Mouse (Mus musculus) lung, postnatal 36 days (tissue): Measurements from ENCODE around the gene Zfp524.
"Not testable (repeated sequence)": the region's sequence is repeated elsewhere in the genome, so short reads cannot be mapped to it uniquely, and the experiment has no call there.

Experiments used
- DNase-seq: peaks from one replicate; pipeline ENCODE4 v3.0.0; 2022; ENCODE audit warnings: mixed read lengths

The Zfp524 gene

GRCm38 (mm10) chr7:5016057-5016456 lies 1.8 kb downstream of the Zfp524 start:
- DNase-seq: no peak

- DNase-seq: no peak
Measured at GRCm38 (mm10) chr7:5016920-5017319, 2.7 kb downstream of the Zfp524 start.

- no peak for DNase-seq
Measured at GRCm38 (mm10) chr7:5017352-5017751, 3.1 kb downstream of the Zfp524 start.

- DNase-seq: no peak
Measured at GRCm38 (mm10) chr7:5017931-5018330, 3.7 kb downstream of the Zfp524 start.

- DNase-seq: not testable (repeated sequence)
Measured at GRCm38 (mm10) chr7:5019576-5019975, 5.4 kb downstream of the Zfp524 start.

- peak; percentile 99 for DNase-seq
Measured at GRCm38 (mm10) chr7:5020000-5020681, 5.9 kb downstream of the Zfp524 start, which contains the start of the genes Zfp865 and Ccdc106. Gene Zfp865 (plus strand): TSS chr7:5020376. Gene Ccdc106 (plus strand): TSS chr7:5020553.

GRCm38 (mm10) chr7:5020685-5021084 lies 6.5 kb downstream of the Zfp524 start:
- DNase-seq: no peak

GRCm38 (mm10) chr7:5021197-5021596 lies 7.0 kb downstream of the Zfp524 start:
- no peak for DNase-seq

- no peak for DNase-seq
Measured at GRCm38 (mm10) chr7:5029543-5029942, 15.3 kb downstream of the Zfp524 start.

GRCm38 (mm10) chr7:5029946-5030345 lies 15.7 kb downstream of the Zfp524 start:
- no peak for DNase-seq

GRCm38 (mm10) chr7:5030554-5031275 lies 16.5 kb downstream of the Zfp524 start:
- no peak for DNase-seq

- DNase-seq: no peak
Measured at GRCm38 (mm10) chr7:5031496-5031895, 17.3 kb downstream of the Zfp524 start.

GRCm38 (mm10) chr7:5033818-5034217 lies 19.6 kb downstream of the Zfp524 start, which contains the start of gene 4632433K11Rik:
Gene 4632433K11Rik (plus strand): TSS chr7:5034118.
- DNase-seq: no peak

GRCm38 (mm10) chr7:5035628-5036027 lies 21.4 kb downstream of the Zfp524 start:
- no peak for DNase-seq

- no peak for DNase-seq
Measured at GRCm38 (mm10) chr7:5036136-5036535, 21.9 kb downstream of the Zfp524 start.

GRCm38 (mm10) chr7:5037026-5037425 lies 22.8 kb downstream of the Zfp524 start:
- DNase-seq: no peak

GRCm38 (mm10) chr7:5037467-5037866 lies 23.3 kb downstream of the Zfp524 start:
- no peak for DNase-seq

- peak; percentile 94 for DNase-seq
Measured at GRCm38 (mm10) chr7:5038109-5038732, 24.0 kb downstream of the Zfp524 start, which contains the start of gene Zfp784. Gene Zfp784 (minus strand): TSS chr7:5038446.

GRCm38 (mm10) chr7:5038940-5039339 lies 24.7 kb downstream of the Zfp524 start:
- DNase-seq: no peak

- DNase-seq: no peak
Measured at GRCm38 (mm10) chr7:5044981-5045380, 30.8 kb downstream of the Zfp524 start.

GRCm38 (mm10) chr7:5046112-5046511 lies 31.9 kb downstream of the Zfp524 start:
- DNase-seq: no peak

GRCm38 (mm10) chr7:5047313-5047712 lies 33.1 kb downstream of the Zfp524 start:
- peak; percentile 80 for DNase-seq
